Mouse (Mus musculus) cerebellum, adult 9-11 months (tissue): ENCODE results near the gene Hpcal1.

ENCODE experiments used
- DNase-seq: peaks from one replicate; pipeline ENCODE4 v3.0.0; 2022

Hpcal1 gene

DNA sequence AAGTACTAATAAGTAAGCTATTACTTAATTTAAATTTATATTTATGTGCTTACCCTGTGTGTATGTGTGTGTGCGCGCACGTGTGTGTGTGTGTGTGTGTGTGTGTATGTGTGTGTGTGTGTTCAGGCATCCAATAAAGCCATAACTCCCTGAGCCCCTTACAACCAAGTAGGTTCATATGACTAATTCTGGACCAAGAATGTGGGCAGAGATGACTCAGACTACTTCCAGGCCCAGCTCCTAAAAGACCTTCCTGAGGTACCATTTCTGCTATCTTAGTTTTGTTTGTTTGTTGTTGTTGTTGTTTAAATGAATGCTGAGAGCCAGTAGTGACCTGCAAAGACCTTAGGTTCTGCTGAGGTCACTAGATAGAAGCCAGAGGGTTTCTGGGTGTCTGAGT, 1.7 kb upstream of the Hpcal1 start:
- no peak for DNase-seq

DNA sequence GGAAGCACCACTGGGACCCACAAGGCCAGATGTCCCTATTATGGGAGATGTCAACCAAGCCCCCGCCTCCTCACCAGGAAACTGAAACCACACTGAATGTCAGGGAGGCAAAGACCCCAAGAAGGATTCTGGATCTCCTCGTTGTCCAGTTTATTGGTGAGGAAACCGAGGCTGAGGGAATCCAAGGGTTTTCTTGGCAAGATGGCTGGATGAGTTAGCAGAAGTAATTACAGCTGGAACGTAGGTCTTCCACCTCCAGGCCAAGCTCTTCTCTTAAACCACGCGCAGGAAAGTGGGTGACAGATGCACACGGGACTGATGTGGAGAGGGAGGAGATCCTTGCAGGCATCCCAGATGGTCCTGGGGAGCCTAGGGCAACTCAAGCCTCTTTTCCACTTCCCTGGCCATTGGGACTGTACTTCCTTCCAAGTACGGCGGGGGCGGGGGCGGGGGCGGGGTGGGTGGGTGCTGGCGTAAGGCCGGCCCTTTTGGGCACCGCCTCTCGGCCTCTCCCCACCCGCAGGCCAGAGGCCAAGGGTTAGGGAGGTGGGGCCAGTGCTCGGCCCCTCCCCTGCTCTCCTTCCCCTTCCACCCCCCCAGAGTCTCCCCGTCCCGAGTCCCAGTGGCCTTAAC, 609 bp upstream of the Hpcal1 start:
- peak; percentile 78 for DNase-seq

GRCm38 (mm10) chr12:17691320-17691876, 742 bp downstream of the Hpcal1 start:
- peak; percentile 77 for DNase-seq

DNA sequence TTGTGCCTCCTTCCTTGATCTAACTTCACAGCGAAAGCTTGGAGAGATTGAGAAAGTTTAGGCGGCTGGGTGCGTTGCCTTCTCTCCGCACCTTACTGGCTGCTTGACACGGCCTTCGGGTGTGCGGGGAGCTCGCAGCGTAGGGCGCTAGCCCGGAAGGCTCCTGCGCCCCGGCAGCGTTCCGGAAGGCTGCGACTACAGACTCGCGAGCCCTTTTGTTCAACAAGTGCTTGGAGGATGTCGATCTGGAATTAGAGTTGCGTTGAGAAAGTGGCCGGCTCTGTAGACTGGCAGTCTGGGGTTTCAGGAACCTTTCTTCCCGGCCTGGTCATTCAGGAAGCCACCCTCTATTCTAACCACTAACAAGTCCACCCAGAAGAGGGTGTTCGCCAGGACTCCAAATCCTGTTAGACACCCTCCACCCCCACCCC, 1.2 kb downstream of the Hpcal1 start:
- DNase-seq = peak; percentile 55

DNA sequence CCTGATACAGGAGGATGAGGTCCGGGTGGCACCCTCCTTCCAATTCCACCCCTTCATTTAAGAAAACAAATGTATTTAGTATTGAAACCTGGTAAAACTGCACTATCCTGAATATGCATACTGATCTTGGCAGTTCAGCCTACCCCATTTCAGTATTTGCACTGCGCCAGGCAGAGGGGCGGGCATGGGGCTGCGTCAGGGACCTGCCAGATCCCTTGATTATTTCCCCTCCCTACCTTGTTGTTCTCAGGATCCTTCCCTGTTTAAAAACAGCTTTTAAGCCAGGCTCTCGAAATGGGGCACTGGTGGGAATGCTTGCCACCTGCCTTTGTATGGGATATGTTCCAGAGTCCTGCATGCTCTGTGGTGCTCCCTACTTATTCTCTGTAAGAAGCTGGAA, 1.7 kb downstream of the Hpcal1 start:
- peak; percentile 76 for DNase-seq

DNA sequence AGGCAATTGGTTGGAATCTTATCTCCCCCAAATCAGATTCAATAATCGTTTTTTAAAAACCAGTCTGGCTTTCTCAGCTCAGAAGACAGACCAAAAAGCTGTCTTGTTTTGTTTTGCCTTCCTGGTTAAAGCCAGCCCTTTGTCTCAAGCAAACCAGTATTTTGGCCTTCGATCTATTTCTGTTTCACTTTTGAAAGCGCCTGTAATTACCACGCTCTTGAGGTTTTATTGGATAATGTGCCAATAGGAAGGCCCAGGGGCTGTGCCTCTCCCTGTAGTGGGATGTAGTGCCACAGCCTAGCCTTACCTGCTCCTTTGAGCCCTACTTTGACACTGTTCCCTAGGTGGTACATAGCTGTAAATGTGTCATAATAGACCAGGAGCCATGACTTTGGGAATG, 2.3 kb downstream of the Hpcal1 start:
- peak; percentile 28 for DNase-seq

GRCm38 (mm10) chr12:17694589-17695115, 4.0 kb downstream of the Hpcal1 start:
- DNase-seq = peak; percentile 68

GRCm38 (mm10) chr12:17696395-17696794, 5.7 kb downstream of the Hpcal1 start:
- peak; percentile 47 for DNase-seq

- peak; percentile 14 for DNase-seq
Observed at GRCm38 (mm10) chr12:17698934-17699333, 8.3 kb downstream of the Hpcal1 start.

- DNase-seq = peak; percentile 30
Observed at GRCm38 (mm10) chr12:17699480-17699879, 8.8 kb downstream of the Hpcal1 start.

GRCm38 (mm10) chr12:17701131-17701720, 10.6 kb downstream of the Hpcal1 start:
- peak; percentile 45 for DNase-seq

DNA sequence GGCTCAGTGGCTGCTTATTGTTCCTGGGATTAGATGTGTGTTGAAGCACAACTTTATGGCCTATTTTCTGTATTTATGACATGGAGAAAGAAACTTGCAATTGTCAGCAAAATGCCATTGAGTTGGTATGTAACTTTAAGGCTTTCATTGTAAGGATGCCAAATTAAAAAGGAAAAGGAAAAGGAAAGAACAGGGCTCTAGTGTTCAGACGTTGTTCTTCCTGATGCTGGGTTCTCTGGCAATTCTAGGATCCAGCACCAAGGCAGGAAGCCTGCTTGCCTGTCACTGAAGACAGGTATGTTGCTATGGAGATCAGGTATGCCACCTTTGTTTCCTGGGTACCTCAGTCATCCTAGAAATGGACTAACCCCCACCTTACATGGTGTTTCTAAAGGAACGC, 11.1 kb downstream of the Hpcal1 start:
- DNase-seq = peak; percentile 22

GRCm38 (mm10) chr12:17702257-17702943, 11.7 kb downstream of the Hpcal1 start:
- peak; percentile 86 for DNase-seq

- DNase-seq = no peak
Observed at GRCm38 (mm10) chr12:17702944-17703335, 12.3 kb downstream of the Hpcal1 start.

- no peak for DNase-seq
Observed at GRCm38 (mm10) chr12:17703866-17704265, 13.2 kb downstream of the Hpcal1 start.

DNA sequence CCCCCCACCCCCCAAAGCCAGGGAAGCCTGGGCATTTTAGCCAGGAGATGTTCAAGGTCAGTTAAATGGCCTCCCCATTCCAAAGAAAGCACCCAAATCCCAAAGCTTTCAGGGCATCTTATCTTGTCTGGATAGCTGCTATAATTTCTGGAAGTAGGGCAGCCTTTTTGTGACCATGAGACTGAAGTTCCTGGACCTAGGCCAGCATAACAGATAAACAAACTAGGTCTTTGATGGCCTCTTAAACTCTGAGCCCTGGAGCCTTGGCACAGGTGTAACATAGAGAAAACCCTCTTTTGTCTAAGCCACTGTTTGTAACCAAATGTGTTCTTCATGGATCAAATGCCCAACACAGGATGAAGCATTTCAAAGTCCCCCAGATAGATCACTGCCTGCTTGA, 16.8 kb downstream of the Hpcal1 start:
- no peak for DNase-seq

- DNase-seq = no peak
Observed at GRCm38 (mm10) chr12:17709451-17709850, 18.8 kb downstream of the Hpcal1 start.

GRCm38 (mm10) chr12:17709926-17710746, 19.5 kb downstream of the Hpcal1 start:
- DNase-seq = no peak

DNA sequence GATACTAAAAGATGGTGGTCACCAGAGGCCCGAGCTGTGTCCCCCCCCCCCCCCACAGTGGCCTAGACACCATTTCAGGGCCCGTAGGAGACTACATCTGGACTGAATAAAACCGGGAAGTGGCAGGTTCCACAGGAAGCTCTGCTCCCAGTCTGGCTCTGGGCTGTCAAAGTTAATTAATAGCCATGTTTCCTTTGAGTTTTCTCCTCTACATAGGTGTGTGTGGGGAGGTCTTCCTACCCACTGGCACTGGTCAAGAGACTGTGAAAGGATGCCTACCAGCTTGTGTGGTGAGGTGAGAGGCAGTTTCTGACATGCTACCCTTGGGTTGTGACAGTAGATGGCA, 20.1 kb downstream of the Hpcal1 start:
- no peak for DNase-seq

DNA sequence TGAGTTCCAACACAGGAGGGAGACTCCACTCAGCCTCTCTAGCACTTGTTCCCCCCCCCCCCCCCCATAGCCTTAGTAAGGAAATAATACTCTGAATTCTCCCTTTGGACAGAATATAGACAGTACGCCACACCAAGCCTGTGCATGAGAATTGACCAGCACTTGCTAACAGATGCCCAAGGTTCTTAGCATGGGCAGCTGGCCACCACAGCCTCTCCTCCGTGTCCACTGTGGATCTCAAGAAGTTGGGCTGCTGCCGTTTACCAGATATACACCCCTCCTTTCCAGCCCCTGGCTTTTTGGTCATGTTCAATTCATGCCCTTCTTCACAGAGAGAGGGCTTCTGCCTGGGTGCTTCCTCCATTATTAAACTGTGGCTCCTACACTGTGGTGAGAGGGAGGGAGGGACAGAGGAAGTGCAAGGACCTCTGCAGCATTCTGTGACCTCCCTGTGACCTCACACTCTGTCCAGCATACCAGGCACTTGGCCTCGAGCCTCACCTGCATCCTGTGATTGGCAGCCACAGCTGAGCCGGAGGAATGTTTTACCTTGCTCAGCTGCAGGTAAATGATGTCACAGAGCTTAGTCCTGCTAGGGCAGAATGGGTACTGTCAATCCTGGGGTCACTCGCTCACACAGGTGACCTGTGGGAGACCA, 21.2 kb downstream of the Hpcal1 start:
- peak; percentile 51 for DNase-seq

DNA sequence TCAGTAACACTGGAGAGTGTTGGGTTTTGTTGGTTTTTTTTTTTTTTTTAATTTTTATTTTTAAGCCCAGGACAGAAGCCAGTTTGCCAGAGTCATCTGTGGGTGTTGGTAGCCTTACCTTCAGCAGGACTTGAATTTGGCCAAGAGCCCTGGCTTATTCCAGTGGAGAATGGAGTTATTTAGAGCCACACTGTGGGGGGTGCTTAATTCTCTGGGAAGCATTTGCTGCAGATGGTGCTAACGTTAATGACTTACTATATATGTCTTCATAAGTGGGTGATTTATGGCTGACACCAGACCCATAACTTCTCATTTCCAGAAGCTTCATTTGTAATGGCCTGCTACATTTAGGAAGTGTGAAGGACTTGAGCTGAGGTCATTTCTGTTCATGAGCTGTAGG, 21.9 kb downstream of the Hpcal1 start:
- peak; percentile 78 for DNase-seq

- DNase-seq = no peak
Observed at GRCm38 (mm10) chr12:17715720-17716478, 25.2 kb downstream of the Hpcal1 start.
